19 mouse cellular contexts compared by ENCODE assay signal in genomic region chr10:115413496-115413895, GRCm38 (mm10). TPM values are rescaled to one million over a fixed set of nuclear protein-coding genes. Genes with fewer than 3 reads are reported as not detected.
A peak's percentile ranks its signal among the peaks of the same experiment; 100 is the strongest.
DNase-seq lines count a peak whose midpoint lies in the region; ATAC-seq lines count a peak whose summit lies in the region.
"Had no signal": no experiment of that assay in that cellular context is flagged by ENCODE, and none has a peak within 500 bp of the region (broad histone marks: within the 10 kb centered on the region; RNA-seq: fewer than 3 reads in every experiment).

No protein-coding gene starts in this region.

- H3K4me3 ChIP-seq in kidney, embryonic 14.5 days (ENCODE audit: low read length) = no peak overlapping the region
- H3K4me3 ChIP-seq: embryonic facial prominence, embryonic 10.5 days; embryonic facial prominence, embryonic 12.5 days; forebrain, embryonic 13.5 days; forebrain, embryonic 15.5 days had no signal

- no peak overlapping the region for H3K27ac ChIP-seq in kidney, embryonic 14.5 days (ENCODE audit: low read depth, low read length)
- H3K27ac ChIP-seq: embryonic facial prominence, embryonic 10.5 days; embryonic facial prominence, embryonic 12.5 days; forebrain, embryonic 13.5 days; forebrain, embryonic 15.5 days had no signal

- H3K9ac ChIP-seq in kidney, embryonic 14.5 days (ENCODE audit: low read depth, low read length) = no peak overlapping the region
- H3K9ac ChIP-seq: embryonic facial prominence, embryonic 12.5 days; forebrain, embryonic 13.5 days; forebrain, embryonic 15.5 days; forebrain, postnatal 0 days had no signal

- H3K36me3 ChIP-seq in kidney, embryonic 14.5 days (ENCODE audit: control insufficient read depth, insufficient read depth, low read length) = peaks cover 91% of the 10 kb centered on the region

- 93% methylated on average over 2 of the region's 2 CpGs for WGBS in kidney, embryonic 14.5 days

- H3K4me2 ChIP-seq in kidney, embryonic 14.5 days (replicated peaks; ENCODE audit: low read depth, low read length) = no peak overlapping the region
- H3K4me2 ChIP-seq: embryonic facial prominence, embryonic 12.5 days; forebrain, embryonic 13.5 days; forebrain, embryonic 15.5 days had no signal

- H3K4me1 ChIP-seq in kidney, embryonic 14.5 days (ENCODE audit: control insufficient read depth, insufficient read depth, low read length) = no peaks in the 10 kb centered on the region
- H3K4me1 ChIP-seq: embryonic facial prominence, embryonic 10.5 days; embryonic facial prominence, embryonic 12.5 days; forebrain, embryonic 13.5 days; forebrain, embryonic 15.5 days had no signal

- peak; percentile 65 for ATAC-seq in CD4-positive, CD25-positive, alpha-beta regulatory T cell, adult 4 months
- ATAC-seq in activated CD4-positive, CD25-positive, alpha-beta regulatory T cell, adult 4 months = peak; percentile 41
- ATAC-seq in kidney, embryonic 14.5 days (ENCODE audit: low FRiP score, low TSS enrichment) = no peak
- ATAC-seq: forebrain, embryonic 13.5 days; forebrain, embryonic 15.5 days; forebrain, postnatal 0 days; Patski had no signal

- no peaks in the 10 kb centered on the region for H3K27me3 ChIP-seq in kidney, embryonic 14.5 days (ENCODE audit: control insufficient read depth, insufficient read depth, low read length)
- H3K27me3 ChIP-seq: embryonic facial prominence, embryonic 12.5 days; forebrain, embryonic 13.5 days; forebrain, embryonic 15.5 days; Patski had no signal

- DNase-seq in left cerebral cortex, adult 9 months (ENCODE audit: low spot score in 2 of 2) = no peak
- DNase-seq in cerebellum, postnatal 14 days = no peak
- DNase-seq: adrenal gland, adult 8-10 months; adrenal gland, postnatal 14 days; adrenal gland, postnatal 36 days; cerebellum, adult 11-12 months; cerebellum, adult 2 months; cerebellum, adult 9-10 months; cerebellum, postnatal 10 days; forebrain, postnatal 0 days had no signal

- H3K9me3 ChIP-seq in kidney, embryonic 14.5 days (ENCODE audit: control insufficient read depth, low read length) = no peaks in the 10 kb centered on the region
- H3K9me3 ChIP-seq: embryonic facial prominence, embryonic 10.5 days; embryonic facial prominence, embryonic 12.5 days; forebrain, embryonic 13.5 days; forebrain, embryonic 15.5 days; G1E had no signal

RNA-seq across cellular contexts. Expression of gene Zfc3h1, which starts 28.7 kb away (rescaled TPM):
- polyA plus RNA-seq in CD4-positive, CD25-positive, alpha-beta regulatory T cell, adult 4 months (2017; shearing (Covaris generic)) = 10 to 100 TPM; 33.8 to 39.0 TPM
- polyA plus RNA-seq in activated CD4-positive, CD25-positive, alpha-beta regulatory T cell, adult 4 months (2017; shearing (Covaris generic)) = 10 to 100 TPM; 23.2 to 35.4 TPM
- polyA plus RNA-seq in kidney, embryonic 14.5 days (2014; fragmentation: Nextera tagmentation; extraction: Ambion mirVana) = 29.2 and 31.1 TPM in 2 replicates

RNA-seq across cellular contexts. Expression of gene Thap2, which starts 29.3 kb away (rescaled TPM):
- polyA plus RNA-seq in CD4-positive, CD25-positive, alpha-beta regulatory T cell, adult 4 months (2017; shearing (Covaris generic)) = 10 to 100 TPM; 12.2 to 16.8 TPM
- 10 to 100 TPM; 12.8 to 13.7 TPM for polyA plus RNA-seq in activated CD4-positive, CD25-positive, alpha-beta regulatory T cell, adult 4 months (2017; shearing (Covaris generic))
- 21.5 and 25.1 TPM in 2 replicates for polyA plus RNA-seq in kidney, embryonic 14.5 days (2014; fragmentation: Nextera tagmentation; extraction: Ambion mirVana)

RNA-seq across cellular contexts. Expression of gene Tmem19, which starts 51.2 kb away (rescaled TPM):
- polyA plus RNA-seq in CD4-positive, CD25-positive, alpha-beta regulatory T cell, adult 4 months (2017; shearing (Covaris generic)) = 10 to 100 TPM; 50.9 to 54.8 TPM
- 10 to 100 TPM; 41.0 to 44.7 TPM for polyA plus RNA-seq in activated CD4-positive, CD25-positive, alpha-beta regulatory T cell, adult 4 months (2017; shearing (Covaris generic))
- polyA plus RNA-seq in kidney, embryonic 14.5 days (2014; fragmentation: Nextera tagmentation; extraction: Ambion mirVana) = 18.8 and 35.5 TPM in 2 replicates
